Mouse (Mus musculus) v-Abl transformed pro-B cells (cell line): ENCODE results near the gene Srek1ip1.

Experiments
- in situ Hi-C, 2 experiments: fragments of 400-800 bp; cut with MboI; formaldehyde crosslinking; loops; one replicate each; pipeline ENCODE4 v1.15.1; 2025; ENCODE audit not compliant: unreplicated experiment in 2 of 2

Srek1ip1 gene

GRCm38 (mm10) chr13:104832811-104833210, 40.5 kb downstream of the Srek1ip1 start:
- in situ Hi-C loops, result no loop called here

DNA sequence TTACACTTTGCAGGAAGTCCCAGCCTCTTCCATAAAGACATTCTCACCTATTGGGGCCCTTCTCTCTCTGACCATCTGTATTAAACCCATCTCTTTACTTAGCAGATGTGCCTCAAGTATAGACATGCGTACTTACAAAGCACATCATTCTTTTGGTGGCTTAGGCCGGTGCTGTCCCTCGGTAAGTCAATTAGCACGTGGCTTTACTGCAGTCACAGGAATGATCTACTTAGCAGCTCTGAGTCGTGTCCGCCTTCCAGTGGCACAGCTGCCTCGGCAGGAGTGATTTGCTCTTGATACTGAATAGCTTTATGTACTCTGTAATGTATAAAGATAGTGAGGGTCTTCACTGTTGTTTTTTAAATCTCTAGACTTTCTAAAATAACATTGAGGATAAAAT, 45.3 kb downstream of the Srek1ip1 start:
- in situ Hi-C loops, result no loop called here

DNA sequence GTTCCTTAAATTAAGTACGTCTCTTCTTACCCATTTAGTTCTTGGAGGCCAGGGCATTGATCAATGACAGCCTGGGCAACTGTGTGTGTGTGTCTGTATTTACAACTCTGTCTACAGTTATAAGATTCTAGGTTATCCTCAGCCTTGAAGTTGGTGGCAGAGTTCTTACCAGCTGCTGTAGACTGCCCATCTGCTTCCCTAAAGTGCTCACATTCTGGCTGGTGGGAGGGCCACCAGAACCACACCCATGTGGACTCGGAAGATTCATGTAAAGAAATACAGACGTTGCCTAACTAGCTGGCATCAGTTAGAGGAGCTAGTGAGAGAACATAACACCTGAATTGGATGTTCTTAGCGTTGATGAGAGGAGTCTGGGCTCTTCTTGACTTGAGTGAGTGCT, 49.7 kb downstream of the Srek1ip1 start:
- in situ Hi-C loops, result no loop called here

GRCm38 (mm10) chr13:104843295-104844089, 51.2 kb downstream of the Srek1ip1 start:
- in situ Hi-C loops, result no loop called here

DNA sequence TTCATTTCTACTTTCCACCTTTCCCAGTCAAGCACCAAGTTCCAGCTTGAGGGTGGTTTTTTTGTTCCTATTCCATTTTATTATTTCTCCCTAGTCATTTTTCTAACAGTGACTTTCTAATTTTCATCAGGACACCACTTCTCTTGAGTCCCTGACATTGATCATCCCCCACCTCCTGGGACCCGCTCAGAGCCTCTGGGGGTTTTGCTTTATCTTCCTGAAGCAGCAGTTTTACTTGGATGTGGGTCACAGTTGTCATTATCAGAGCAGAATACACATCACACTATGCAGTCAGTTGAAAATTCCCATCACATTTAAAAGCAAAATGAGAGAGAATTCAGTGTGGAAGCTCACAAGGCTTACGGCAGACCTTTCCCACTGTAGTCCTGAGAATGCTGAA, 61.4 kb downstream of the Srek1ip1 start:
- in situ Hi-C loops, result no loop called here

DNA sequence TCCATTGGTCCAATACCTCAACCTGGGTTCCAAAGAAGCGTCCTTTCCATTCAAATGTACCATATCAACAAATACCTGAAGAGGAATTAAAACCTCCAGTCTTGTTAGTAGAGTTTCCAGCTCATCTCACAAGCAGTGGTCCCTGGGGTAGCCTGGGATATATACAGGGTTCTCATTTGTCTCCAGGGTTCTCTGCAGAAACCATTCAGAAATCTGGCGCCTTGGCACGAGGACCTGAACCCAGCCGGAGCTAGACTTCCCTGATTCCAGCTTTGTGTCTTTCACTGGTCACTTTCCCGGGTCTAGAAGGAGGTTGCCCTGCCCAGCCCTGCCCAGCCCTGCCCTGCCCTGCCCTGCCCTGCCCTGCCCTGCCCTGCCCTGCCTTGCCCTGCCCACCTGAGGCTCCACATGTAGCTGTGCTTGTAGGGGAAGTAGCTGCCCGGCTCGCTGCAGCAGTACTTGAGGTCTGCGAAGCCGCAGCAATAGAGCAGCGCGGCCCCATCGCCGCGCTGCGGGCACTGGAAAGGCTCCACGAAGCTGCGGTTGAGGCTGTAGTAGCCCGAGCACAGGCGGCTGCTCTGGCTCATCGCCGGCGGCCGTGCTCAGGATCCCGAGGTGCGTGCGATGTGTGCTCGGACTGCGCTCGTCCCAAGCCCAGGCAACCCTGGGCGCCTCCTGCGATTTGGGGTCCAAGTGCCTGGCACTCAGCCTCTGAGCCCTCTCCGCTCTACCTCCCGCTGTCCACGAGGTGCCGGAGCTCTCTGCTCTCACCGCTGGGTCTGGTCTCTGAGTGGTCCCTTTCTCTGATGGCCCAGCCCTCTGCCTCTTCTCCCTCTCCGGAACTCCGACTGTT, 71.1 kb downstream of the Srek1ip1 start, which contains the start of gene Shisal2b:
Gene Shisal2b (minus strand): TSS at position 767 of the 853 bp plus-strand sequence.
- in situ Hi-C loops, result no loop called here

GRCm38 (mm10) chr13:104866726-104867125, 74.4 kb downstream of the Srek1ip1 start:
- in situ Hi-C loops, result no loop called here

- in situ Hi-C loops, result no loop called here
Observed at GRCm38 (mm10) chr13:104869907-104870306, 77.6 kb downstream of the Srek1ip1 start.

DNA sequence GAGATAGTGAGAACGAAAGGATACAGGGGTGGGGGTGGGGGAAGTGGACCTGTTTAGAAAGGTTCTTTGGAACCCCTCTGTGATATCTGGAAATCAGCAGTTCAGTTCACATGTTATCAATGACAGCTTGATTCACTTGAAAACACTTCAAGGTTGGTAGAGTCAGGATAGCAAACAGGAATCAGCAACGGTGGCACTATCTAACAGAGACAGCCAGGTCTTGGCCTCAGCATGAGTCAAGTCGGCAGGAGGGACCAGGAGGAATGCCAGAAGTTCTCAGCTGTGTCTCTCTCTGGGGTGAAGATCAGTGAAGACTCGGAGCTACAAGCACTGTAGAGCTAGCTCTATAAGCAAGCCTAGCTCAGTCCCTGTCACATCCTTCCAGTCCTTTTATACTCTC, 86.2 kb downstream of the Srek1ip1 start:
- in situ Hi-C loops, result no loop called here

DNA sequence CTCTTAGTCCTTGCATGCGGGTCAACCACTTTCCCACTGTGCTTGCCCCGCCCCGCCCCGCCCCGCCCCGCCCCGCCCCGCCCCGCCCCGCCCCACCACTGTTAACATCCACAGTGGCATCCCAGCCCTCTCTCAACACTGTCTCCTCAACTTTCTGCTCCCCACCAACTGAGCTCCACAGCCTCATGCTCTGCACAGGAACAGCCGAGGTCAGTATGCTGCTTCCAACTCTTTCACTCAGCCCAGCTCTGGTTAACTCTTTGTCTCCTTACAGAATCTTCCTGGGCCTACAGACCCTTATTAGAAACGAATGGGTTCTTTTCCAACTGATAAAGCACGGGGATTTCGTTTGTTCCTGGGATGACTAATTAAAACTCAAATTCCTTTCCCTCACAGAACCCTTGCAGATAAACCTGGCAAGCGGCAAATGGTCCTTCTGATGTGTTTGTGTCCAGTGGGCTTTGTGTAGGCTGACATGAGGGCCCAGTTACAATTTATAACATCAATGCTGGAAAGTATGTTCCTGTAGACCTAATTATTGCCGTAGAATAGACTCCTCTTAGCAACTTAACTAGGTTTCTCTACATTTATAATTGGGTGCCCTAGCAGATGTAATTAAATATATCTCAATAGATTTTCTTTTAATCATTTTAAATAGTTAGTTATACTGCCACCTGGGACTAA, 91.4 kb downstream of the Srek1ip1 start:
- in situ Hi-C loops, result no loop called here

GRCm38 (mm10) chr13:104886308-104887032, 94.2 kb downstream of the Srek1ip1 start:
- in situ Hi-C loops, result no loop called here
